Mouse (Mus musculus): ENCODE results near the gene Oas1d. TPM values are rescaled to one million over a fixed set of nuclear protein-coding genes. Genes with fewer than 3 reads are reported as not detected.
"Not testable (repeated sequence)": the region's sequence is repeated elsewhere in the genome, so short reads cannot be mapped to it uniquely, and the experiment has no call there.

Oas1d gene
- total RNA-seq, 1 experiment, result 1.2 TPM

- Histone ChIP-seq H3K9ac (ENCODE audit: insufficient read depth, low read depth, low read length, poor library complexity, severe bottlenecking) (no peak overlapping the region), H3K4me3 (ENCODE audit: insufficient read depth in 1 of 2, low read depth in 1 of 2, low read length in 2 of 2, poor library complexity in 1 of 2, severe bottlenecking in 1 of 2) (no peak overlapping the region), H3K9me3 (ENCODE audit: control insufficient read depth, insufficient read depth, low read depth, low read length) (no peaks in the 10 kb centered on the region), H3K36me3 (ENCODE audit: control insufficient read depth, insufficient read depth, low read length, poor library complexity, severe bottlenecking) (peaks cover 3% of the 10 kb centered on the region), H3K4me1 (ENCODE audit: control insufficient read depth in 2 of 2, insufficient read depth in 2 of 2, low read length in 2 of 2, poor library complexity in 1 of 2) (peaks cover 2 to 12% of the 10 kb centered on the region in 2 experiments; a peak in 2 of 4 replicates), H3K27ac (ENCODE audit: insufficient read depth, low read depth, low read length, poor library complexity, severe bottlenecking) (peak overlapping the region; percentile 57)
- TF ChIP-seq ZNF384 (IDR thresholded peaks at IDR 0.05; ENCODE audit: low read depth, low read length) (no peak), MAFK (IDR thresholded peaks at IDR 0.05; ENCODE audit: insufficient read depth, low read depth, low read length) (no peak), ZC3H11A (IDR thresholded peaks at IDR 0.05; ENCODE audit: borderline replicate concordance, low read depth, low read length) (no peak), HCFC1 (IDR thresholded peaks at IDR 0.05; ENCODE audit: borderline replicate concordance, insufficient read depth, low read length) (no peak), CHD2 (IDR thresholded peaks at IDR 0.05; ENCODE audit: low read depth, low read length) (no peak)
- DNase-seq (ENCODE audit: low read depth, low spot score), result no peak
- in situ Hi-C loops (cut with MboI; ENCODE audit: low sequenced_read_pairs in 2 of 2, unreplicated experiment in 2 of 2), result no loop called here
Measured at GRCm38 (mm10) chr5:120892243-120892660, 22.1 kb upstream of the Oas1d start.

GRCm38 (mm10) chr5:120893866-120894265, 20.5 kb upstream of the Oas1d start:
- H3K9me3 ChIP-seq (ENCODE audit: control insufficient read depth, insufficient read depth, low read depth, low read length); H3K36me3 ChIP-seq (ENCODE audit: control insufficient read depth, insufficient read depth, low read length, poor library complexity, severe bottlenecking); H3K9ac ChIP-seq (ENCODE audit: insufficient read depth, low read depth, low read length, poor library complexity, severe bottlenecking); H3K4me1 ChIP-seq (ENCODE audit: control insufficient read depth in 2 of 2, insufficient read depth in 2 of 2, low read length in 2 of 2, poor library complexity in 1 of 2); DNase-seq (ENCODE audit: low read depth, low spot score); H3K4me3 ChIP-seq (ENCODE audit: insufficient read depth in 1 of 2, low read depth in 1 of 2, low read length in 2 of 2, poor library complexity in 1 of 2, severe bottlenecking in 1 of 2); in situ Hi-C loops (cut with MboI; ENCODE audit: low sequenced_read_pairs in 2 of 2, unreplicated experiment in 2 of 2): not testable (repeated sequence)
- H3K27ac ChIP-seq (ENCODE audit: insufficient read depth, low read depth, low read length, poor library complexity, severe bottlenecking), result peak overlapping the region; percentile 86

GRCm38 (mm10) chr5:120894692-120895091, 19.6 kb upstream of the Oas1d start:
- DNase-seq (ENCODE audit: low read depth, low spot score); H3K4me3 ChIP-seq (ENCODE audit: insufficient read depth in 1 of 2, low read depth in 1 of 2, low read length in 2 of 2, poor library complexity in 1 of 2, severe bottlenecking in 1 of 2); in situ Hi-C loops (cut with MboI; ENCODE audit: low sequenced_read_pairs in 2 of 2, unreplicated experiment in 2 of 2); H3K9me3 ChIP-seq (ENCODE audit: control insufficient read depth, insufficient read depth, low read depth, low read length); H3K9ac ChIP-seq (ENCODE audit: insufficient read depth, low read depth, low read length, poor library complexity, severe bottlenecking); H3K36me3 ChIP-seq (ENCODE audit: control insufficient read depth, insufficient read depth, low read length, poor library complexity, severe bottlenecking); H3K4me1 ChIP-seq (ENCODE audit: control insufficient read depth in 2 of 2, insufficient read depth in 2 of 2, low read length in 2 of 2, poor library complexity in 1 of 2): not testable (repeated sequence)
- H3K27ac ChIP-seq (ENCODE audit: insufficient read depth, low read depth, low read length, poor library complexity, severe bottlenecking), result peak overlapping the region; percentile 86; the same call in 1 of the 2 replicates

- DNase-seq (ENCODE audit: low read depth, low spot score), result no peak
- Histone ChIP-seq H3K9me3 (ENCODE audit: control insufficient read depth, insufficient read depth, low read depth, low read length) (no peaks in the 10 kb centered on the region), H3K4me1 (ENCODE audit: control insufficient read depth in 2 of 2, insufficient read depth in 2 of 2, low read length in 2 of 2, poor library complexity in 1 of 2) (peaks cover 0 to 5% of the 10 kb centered on the region in 2 experiments; a peak in 2 of 4 replicates), H3K27ac (ENCODE audit: insufficient read depth, low read depth, low read length, poor library complexity, severe bottlenecking) (peak overlapping the region; percentile 84), H3K4me3 (ENCODE audit: insufficient read depth in 1 of 2, low read depth in 1 of 2, low read length in 2 of 2, poor library complexity in 1 of 2, severe bottlenecking in 1 of 2) (no peak overlapping the region), H3K36me3 (ENCODE audit: control insufficient read depth, insufficient read depth, low read length, poor library complexity, severe bottlenecking) (peaks cover 8% of the 10 kb centered on the region), H3K9ac (ENCODE audit: insufficient read depth, low read depth, low read length, poor library complexity, severe bottlenecking) (peak overlapping the region; percentile 18; the same call in 1 of the 2 replicates)
- no peak for TF ChIP-seq ZC3H11A (IDR thresholded peaks at IDR 0.05; ENCODE audit: borderline replicate concordance, low read depth, low read length)
- in situ Hi-C loops (cut with MboI; ENCODE audit: low sequenced_read_pairs in 2 of 2, unreplicated experiment in 2 of 2), result no loop called here
Measured at GRCm38 (mm10) chr5:120895231-120895900, 19.0 kb upstream of the Oas1d start.

- Histone ChIP-seq H3K4me3 (ENCODE audit: insufficient read depth in 1 of 2, low read depth in 1 of 2, low read length in 2 of 2, poor library complexity in 1 of 2, severe bottlenecking in 1 of 2) (no peak overlapping the region), H3K9me3 (ENCODE audit: control insufficient read depth, insufficient read depth, low read depth, low read length) (no peaks in the 10 kb centered on the region), H3K4me1 (ENCODE audit: control insufficient read depth in 2 of 2, insufficient read depth in 2 of 2, low read length in 2 of 2, poor library complexity in 1 of 2) (peaks cover 0 to 5% of the 10 kb centered on the region in 2 experiments; a peak in 2 of 4 replicates), H3K9ac (ENCODE audit: insufficient read depth, low read depth, low read length, poor library complexity, severe bottlenecking) (no peak overlapping the region), H3K27ac (ENCODE audit: insufficient read depth, low read depth, low read length, poor library complexity, severe bottlenecking) (no peak overlapping the region), H3K36me3 (ENCODE audit: control insufficient read depth, insufficient read depth, low read length, poor library complexity, severe bottlenecking) (peaks cover 4% of the 10 kb centered on the region)
- DNase-seq (ENCODE audit: low read depth, low spot score), result no peak
- in situ Hi-C loops (cut with MboI; ENCODE audit: low sequenced_read_pairs in 2 of 2, unreplicated experiment in 2 of 2), result no loop called here
- TF ChIP-seq CHD2 (IDR thresholded peaks at IDR 0.05; ENCODE audit: low read depth, low read length) (no peak), ZC3H11A (IDR thresholded peaks at IDR 0.05; ENCODE audit: borderline replicate concordance, low read depth, low read length) (no peak), HCFC1 (IDR thresholded peaks at IDR 0.05; ENCODE audit: borderline replicate concordance, insufficient read depth, low read length) (no peak), ZNF384 (IDR thresholded peaks at IDR 0.05; ENCODE audit: low read depth, low read length) (no peak), MAFK (IDR thresholded peaks at IDR 0.05; ENCODE audit: insufficient read depth, low read depth, low read length) (no peak)
Measured at GRCm38 (mm10) chr5:120898307-120898706, 16.0 kb upstream of the Oas1d start.
